Comparison of ENCODE assay signal across 8 mouse cellular contexts in the genomic region with DNA sequence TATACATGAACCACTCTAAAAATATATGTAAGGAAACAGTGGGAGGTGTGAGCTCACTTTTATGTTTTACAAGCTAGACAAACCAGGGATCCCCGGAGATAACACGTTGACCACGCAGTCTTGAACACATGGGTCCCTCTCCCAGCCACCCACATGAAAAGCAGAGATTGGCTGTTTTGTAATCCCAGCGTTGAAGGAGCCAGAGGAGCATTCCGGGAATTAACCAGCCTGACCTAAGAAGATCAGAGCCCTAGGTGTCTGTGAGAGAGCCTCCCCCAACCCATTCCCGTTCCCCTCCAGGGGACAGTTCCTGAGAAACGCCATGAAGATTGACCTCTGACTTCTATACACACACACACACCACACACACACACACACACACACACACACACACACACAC. TPM values are rescaled to one million over a fixed set of nuclear protein-coding genes. Genes with fewer than 3 reads are reported as not detected.
DNase-seq lines count a peak whose midpoint lies in the region; ATAC-seq lines count a peak whose summit lies in the region.

No protein-coding gene starts in this region.

- H3K9ac ChIP-seq in liver, embryonic 11.5 days (ENCODE audit: low read depth, low read length), result no peak overlapping the region
- peak overlapping the region; percentile 13; the same call in 1 of the 2 replicates for H3K9ac ChIP-seq in embryonic facial prominence, embryonic 11.5 days (replicated peaks; ENCODE audit: low read length)
- H3K9ac ChIP-seq in intestine, embryonic 15.5 days, result no peak overlapping the region
- H3K9ac ChIP-seq in neural tube, embryonic 15.5 days (replicated peaks), result peak overlapping the region; percentile 63; the same call in 1 of the 2 replicates

- H3K9me3 ChIP-seq in liver, embryonic 11.5 days (ENCODE audit: control insufficient read depth, low read length), result no peaks in the 10 kb centered on the region
- no peaks in the 10 kb centered on the region for H3K9me3 ChIP-seq in embryonic facial prominence, embryonic 11.5 days (replicated peaks; ENCODE audit: control insufficient read depth, low read length)
- H3K9me3 ChIP-seq in intestine, embryonic 15.5 days, result no peaks in the 10 kb centered on the region
- no peaks in the 10 kb centered on the region for H3K9me3 ChIP-seq in neural tube, embryonic 15.5 days (replicated peaks)

- H3K4me2 ChIP-seq in liver, embryonic 11.5 days, result peak overlapping the region; percentile 68
- H3K4me2 ChIP-seq in embryonic facial prominence, embryonic 11.5 days (ENCODE audit: low read depth, low read length), result peak overlapping the region; percentile 94
- peak overlapping the region; percentile 97 for H3K4me2 ChIP-seq in intestine, embryonic 15.5 days (replicated peaks)
- peak overlapping the region; percentile 96 for H3K4me2 ChIP-seq in neural tube, embryonic 15.5 days

- no peak for DNase-seq in liver, embryonic 11.5 days (ENCODE audit: low spot score)
- DNase-seq in liver, result no peak
- no peak for DNase-seq in embryonic facial prominence, embryonic 11.5 days (ENCODE audit: low spot score)
- no peak for DNase-seq in cerebellum, adult 11-12 months
- no peak for DNase-seq in layer of hippocampus, adult 18-20 months (ENCODE audit: low spot score in 2 of 2)
- no peak for DNase-seq in kidney, postnatal 10 days

- peak overlapping the region; percentile 49; the same call in 1 of the 2 replicates for H3K4me3 ChIP-seq in liver, embryonic 11.5 days (ENCODE audit: low read depth, low read length)
- H3K4me3 ChIP-seq in embryonic facial prominence, embryonic 11.5 days (ENCODE audit: low read depth, low read length), result peak overlapping the region; percentile 48
- peak overlapping the region; percentile 48 for H3K4me3 ChIP-seq in intestine, embryonic 15.5 days (replicated peaks)
- peak overlapping the region; percentile 65 for H3K4me3 ChIP-seq in neural tube, embryonic 15.5 days (replicated peaks)

- 0 out of 2 replicates have a peak, but pooled peaks cover 3% of the 10 kb centered on the region for H3K4me1 ChIP-seq in liver, embryonic 11.5 days (replicated peaks; ENCODE audit: control insufficient read depth, insufficient read depth, low read length)
- no peaks in the 10 kb centered on the region for H3K4me1 ChIP-seq in embryonic facial prominence, embryonic 11.5 days (ENCODE audit: control insufficient read depth, insufficient read depth, low read length)
- peaks cover 13% of the 10 kb centered on the region for H3K4me1 ChIP-seq in intestine, embryonic 15.5 days (replicated peaks)
- H3K4me1 ChIP-seq in neural tube, embryonic 15.5 days, result peaks cover 31% of the 10 kb centered on the region

- WGBS in liver, embryonic 11.5 days, result 3% methylated on average over 7 of the region's 7 CpGs
- WGBS in embryonic facial prominence, embryonic 11.5 days, result 3% methylated on average over 7 of the region's 7 CpGs
- WGBS in intestine, embryonic 15.5 days, result 3% methylated on average over 7 of the region's 7 CpGs
- under 1% methylated on average over 7 of the region's 7 CpGs for WGBS in neural tube, embryonic 15.5 days

- no peaks in the 10 kb centered on the region for H3K36me3 ChIP-seq in liver, embryonic 11.5 days (ENCODE audit: control insufficient read depth, insufficient read depth, low read length)
- H3K36me3 ChIP-seq in embryonic facial prominence, embryonic 11.5 days (replicated peaks; ENCODE audit: control insufficient read depth, insufficient read depth, low read depth, low read length), result no peaks in the 10 kb centered on the region
- H3K36me3 ChIP-seq in intestine, embryonic 15.5 days, result no peaks in the 10 kb centered on the region
- no peaks in the 10 kb centered on the region for H3K36me3 ChIP-seq in neural tube, embryonic 15.5 days

- no peak overlapping the region for H3K27ac ChIP-seq in liver, embryonic 11.5 days (ENCODE audit: low read depth, low read length)
- no peak overlapping the region for H3K27ac ChIP-seq in embryonic facial prominence, embryonic 11.5 days (replicated peaks; ENCODE audit: low read depth, low read length)
- H3K27ac ChIP-seq in intestine, embryonic 15.5 days, result no peak overlapping the region
- peak overlapping the region; percentile 82; the same call in 1 of the 2 replicates for H3K27ac ChIP-seq in neural tube, embryonic 15.5 days (replicated peaks)

- ATAC-seq in liver, embryonic 11.5 days (replicated peaks; ENCODE audit: low FRiP score), result no peak
- ATAC-seq in embryonic facial prominence, embryonic 11.5 days (replicated peaks; ENCODE audit: insufficient number of reproducible peaks, low FRiP score, low TSS enrichment, low read depth), result no peak
- peak; percentile 19 for ATAC-seq in intestine, embryonic 15.5 days
- peak; percentile 4; the same call in 1 of the 2 replicates for ATAC-seq in neural tube, embryonic 15.5 days (ENCODE audit: low FRiP score)

- peaks cover 64% of the 10 kb centered on the region for H3K27me3 ChIP-seq in liver, embryonic 11.5 days (replicated peaks; ENCODE audit: control insufficient read depth, insufficient read depth, low read length)
- H3K27me3 ChIP-seq in embryonic facial prominence, embryonic 11.5 days (ENCODE audit: control insufficient read depth, insufficient read depth, low read length), result peaks cover 23% of the 10 kb centered on the region
- peaks cover 25% of the 10 kb centered on the region for H3K27me3 ChIP-seq in intestine, embryonic 15.5 days (replicated peaks)
- peaks cover 46% of the 10 kb centered on the region for H3K27me3 ChIP-seq in neural tube, embryonic 15.5 days (replicated peaks)

RNA-seq across cellular contexts. Expression of a gene that starts 3.6 kb away (rescaled TPM):
- polyA plus RNA-seq in liver, embryonic 11.5 days (2014; fragmentation: Nextera tagmentation; extraction: Ambion mirVana), result not detected in 2 replicates
- polyA plus RNA-seq in embryonic facial prominence, embryonic 11.5 days (2014; fragmentation: Nextera tagmentation; extraction: Ambion mirVana), result 0.14 TPM in 1 of 2 replicates, not detected in the other
- polyA plus RNA-seq in intestine, embryonic 15.5 days (2015; fragmentation: Nextera tagmentation; extraction: Ambion mirVana), result not detected in 2 replicates
- polyA plus RNA-seq in neural tube, embryonic 15.5 days (2015; fragmentation: Nextera tagmentation; extraction: Ambion mirVana), result not detected in 2 replicates
- not detected for total RNA-seq in layer of hippocampus, adult 18-20 months (2021)

RNA-seq across cellular contexts. Expression of a gene that starts 14.9 kb away (rescaled TPM):
- polyA plus RNA-seq in liver, embryonic 11.5 days (2014; fragmentation: Nextera tagmentation; extraction: Ambion mirVana), result 43.0 and 43.4 TPM in 2 replicates
- polyA plus RNA-seq in embryonic facial prominence, embryonic 11.5 days (2014; fragmentation: Nextera tagmentation; extraction: Ambion mirVana), result 142 and 155 TPM in 2 replicates
- 106 and 119 TPM in 2 replicates for polyA plus RNA-seq in intestine, embryonic 15.5 days (2015; fragmentation: Nextera tagmentation; extraction: Ambion mirVana)
- 59.3 and 62.5 TPM in 2 replicates for polyA plus RNA-seq in neural tube, embryonic 15.5 days (2015; fragmentation: Nextera tagmentation; extraction: Ambion mirVana)
- 1 to 10 TPM; 3.9 to 5.0 TPM for total RNA-seq in layer of hippocampus, adult 18-20 months (2021)

RNA-seq across cellular contexts. Expression of a gene that starts 37.7 kb away (rescaled TPM):
- not detected in 2 replicates for polyA plus RNA-seq in liver, embryonic 11.5 days (2014; fragmentation: Nextera tagmentation; extraction: Ambion mirVana)
- not detected in 2 replicates for polyA plus RNA-seq in embryonic facial prominence, embryonic 11.5 days (2014; fragmentation: Nextera tagmentation; extraction: Ambion mirVana)
- 0.09 TPM in 1 of 2 replicates, not detected in the other for polyA plus RNA-seq in intestine, embryonic 15.5 days (2015; fragmentation: Nextera tagmentation; extraction: Ambion mirVana)
- polyA plus RNA-seq in neural tube, embryonic 15.5 days (2015; fragmentation: Nextera tagmentation; extraction: Ambion mirVana), result 0.08 and 0.11 TPM in 2 replicates
- under 1 TPM; 0.36 to 0.52 TPM for total RNA-seq in layer of hippocampus, adult 18-20 months (2021)

RNA-seq across cellular contexts. Expression of a gene that starts 43.7 kb away (rescaled TPM):
- polyA plus RNA-seq in liver, embryonic 11.5 days (2014; fragmentation: Nextera tagmentation; extraction: Ambion mirVana), result 0.08 TPM in 1 of 2 replicates, not detected in the other
- 0.17 and 0.66 TPM in 2 replicates for polyA plus RNA-seq in embryonic facial prominence, embryonic 11.5 days (2014; fragmentation: Nextera tagmentation; extraction: Ambion mirVana)
- 0.27 and 0.34 TPM in 2 replicates for polyA plus RNA-seq in intestine, embryonic 15.5 days (2015; fragmentation: Nextera tagmentation; extraction: Ambion mirVana)
- 0.13 and 0.37 TPM in 2 replicates for polyA plus RNA-seq in neural tube, embryonic 15.5 days (2015; fragmentation: Nextera tagmentation; extraction: Ambion mirVana)
- total RNA-seq in layer of hippocampus, adult 18-20 months (2021), result 1 to 10 TPM; 4.8 to 5.3 TPM

Comparison
In these comparisons a context has a peak if more than half of its experiments do, and no peak if none do; other contexts are left out.
1. ATAC-seq: peak in intestine, embryonic 15.5 days (single experiment) and neural tube, embryonic 15.5 days (single experiment); none in liver, embryonic 11.5 days (single experiment) and embryonic facial prominence, embryonic 11.5 days (single experiment).
2. H3K9ac ChIP-seq: peak in embryonic facial prominence, embryonic 11.5 days (single experiment) and neural tube, embryonic 15.5 days (single experiment); none in liver, embryonic 11.5 days (single experiment) and intestine, embryonic 15.5 days (single experiment).
3. Peak in every context shown above with its lines, with median percentiles within 50 percentile points of each other: H3K4me2 ChIP-seq and H3K4me3 ChIP-seq.